Mouse (Mus musculus) lung, postnatal 4 days (tissue): ENCODE results near the gene Nbl1.

ENCODE experiments used
- DNase-seq, 2 experiments: peaks; one replicate each; pipeline ENCODE4 v3.0.0; 2021

Gene Nbl1

DNA sequence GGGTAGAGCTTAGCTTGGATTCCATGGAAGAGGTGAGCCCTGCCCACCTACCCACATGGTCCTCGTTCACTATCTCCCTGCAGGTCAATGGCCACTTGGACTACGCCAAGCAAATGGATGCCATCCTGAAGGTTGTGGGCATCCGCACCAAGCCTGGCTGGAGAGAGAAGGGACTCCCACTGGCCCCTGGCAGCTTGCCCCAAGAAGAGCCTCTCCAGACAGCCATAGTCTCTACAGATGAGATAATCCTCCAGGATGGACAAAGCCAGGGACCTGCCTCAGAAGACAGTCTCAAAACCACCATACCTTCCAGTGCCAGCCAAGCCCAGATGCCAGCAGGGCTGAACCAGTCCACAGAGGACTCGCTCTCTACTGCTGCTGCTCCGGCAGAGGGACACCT is 34.8 kb downstream of the Nbl1 start:
- no peak for DNase-seq

DNA sequence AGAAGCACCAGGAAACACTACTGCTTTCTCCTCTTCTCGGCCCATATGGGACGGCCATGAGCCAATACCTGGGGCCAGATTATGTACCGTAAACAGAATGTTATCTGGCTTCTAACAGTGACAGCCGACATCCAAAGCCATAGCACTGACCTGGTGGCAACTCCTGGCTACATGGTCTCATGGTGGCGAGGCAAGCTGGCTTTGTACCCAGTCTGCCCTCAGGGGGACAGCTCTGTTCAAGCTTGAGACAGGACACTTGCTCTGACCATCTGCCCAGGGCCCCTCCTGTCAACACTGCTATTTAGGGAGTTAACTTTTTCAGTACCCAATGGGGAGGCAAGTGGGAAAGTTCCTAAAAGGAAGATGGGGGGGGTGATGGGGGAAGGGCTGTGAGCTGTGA is 35.5 kb downstream of the Nbl1 start:
- no peak for DNase-seq

DNA sequence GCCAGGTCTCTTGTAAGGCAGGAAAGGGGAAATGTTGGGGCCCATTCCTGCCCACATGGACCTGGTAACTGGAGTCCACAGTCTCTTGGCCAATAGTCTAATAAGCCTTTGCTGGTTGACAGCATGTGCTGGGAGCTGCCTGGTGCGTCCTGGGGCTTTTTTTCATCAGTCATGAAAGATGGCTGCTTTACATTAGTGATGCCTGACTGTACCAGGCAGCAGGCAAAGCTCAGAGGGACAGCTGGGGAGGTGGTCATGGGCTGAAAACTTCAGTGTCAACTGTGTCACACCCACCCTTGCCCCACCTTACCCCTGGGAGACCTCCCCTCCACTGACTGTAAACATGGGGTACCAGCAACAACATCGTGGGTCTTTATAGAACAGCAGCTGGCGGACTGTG is 37.0 kb downstream of the Nbl1 start:
- DNase-seq, result no peak

DNA sequence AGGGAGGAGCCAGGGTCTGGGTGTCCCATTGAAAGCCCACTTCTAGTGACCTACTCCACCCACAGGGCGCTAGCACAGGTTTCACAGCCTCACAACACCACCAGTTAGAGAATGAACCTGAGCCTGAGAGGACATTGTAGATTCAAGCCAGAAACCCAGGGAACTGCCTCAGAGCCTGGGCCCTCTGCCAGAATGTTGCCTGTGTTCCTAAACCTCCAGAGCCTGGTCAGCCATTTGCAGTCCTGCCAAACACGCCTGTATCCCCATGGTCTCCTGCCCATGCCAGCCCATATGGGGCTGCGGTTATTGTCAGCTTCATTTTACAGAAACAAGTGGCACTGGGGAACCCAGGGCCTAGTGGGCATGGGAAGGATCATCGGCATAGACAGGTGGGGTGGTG is 37.5 kb downstream of the Nbl1 start:
- DNase-seq, result no peak

DNA sequence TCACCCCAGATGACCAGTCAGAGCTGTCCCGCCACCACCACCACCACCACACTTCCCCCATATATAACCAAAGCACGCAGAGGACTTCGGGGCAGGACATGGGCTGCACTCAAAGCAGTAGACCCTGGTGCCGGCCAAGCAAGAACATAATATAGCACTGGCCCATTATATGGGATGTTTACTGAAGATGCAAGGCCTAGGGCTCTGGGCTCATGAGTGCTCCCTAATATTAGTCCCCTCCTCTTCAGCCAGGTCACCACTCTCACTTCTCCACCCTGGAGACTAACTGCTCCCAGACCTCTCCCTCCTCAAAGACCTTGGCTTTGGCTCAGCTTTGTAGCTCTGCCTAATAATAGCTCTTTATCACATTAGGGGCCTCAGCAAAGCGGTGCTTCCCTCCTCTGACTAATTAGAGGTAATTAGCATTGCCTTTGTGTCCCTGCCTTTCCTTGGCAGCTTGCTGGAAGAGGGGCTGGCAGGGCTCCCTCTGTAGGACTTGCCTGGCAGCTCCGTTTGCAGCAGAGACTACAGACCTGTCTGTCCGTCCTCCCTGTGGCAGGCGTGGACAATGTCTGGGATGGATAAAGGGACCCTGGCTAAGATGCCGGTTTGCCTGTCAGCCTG is 38.4 kb downstream of the Nbl1 start:
- no peak for DNase-seq

DNA sequence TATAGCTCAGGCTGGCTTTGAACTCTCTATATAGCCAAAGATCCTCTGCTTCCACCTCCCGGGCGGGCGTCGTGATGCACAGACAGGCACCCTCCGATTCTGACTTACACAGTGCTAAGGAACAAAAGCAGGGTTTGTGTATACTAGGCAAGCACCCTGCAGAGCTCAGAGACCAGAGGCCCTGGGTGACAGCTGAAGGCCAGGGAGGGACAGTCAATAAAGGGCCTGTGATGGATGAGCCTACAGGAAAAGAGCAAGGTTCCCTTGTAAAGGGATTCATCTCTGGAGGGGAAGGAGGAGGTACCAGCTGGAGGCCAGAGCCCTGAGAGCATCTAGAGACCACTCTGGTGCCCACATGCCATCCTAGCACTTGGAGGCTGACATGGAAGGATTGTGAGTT is 39.4 kb downstream of the Nbl1 start:
- DNase-seq, result no peak

DNA sequence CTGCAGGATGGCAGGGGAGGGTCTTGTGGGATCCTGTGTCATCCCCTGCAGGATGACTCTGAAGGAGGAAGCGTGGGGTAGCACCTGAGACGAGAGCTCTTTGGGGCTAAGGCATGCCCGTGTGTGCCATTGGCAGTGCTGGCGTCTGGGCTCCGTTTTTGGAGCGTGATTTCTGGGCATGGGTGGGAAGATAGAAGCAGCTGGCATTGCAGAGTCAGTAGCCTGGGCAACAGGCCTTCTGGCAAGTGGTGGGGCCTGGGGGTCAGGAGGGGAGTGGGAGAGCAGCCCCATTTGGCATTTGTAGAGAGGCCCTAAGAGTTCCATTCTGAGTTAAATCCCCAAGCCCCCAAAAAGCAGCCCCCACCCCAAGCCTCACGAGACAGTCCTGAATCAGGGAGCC is 40.0 kb downstream of the Nbl1 start:
- DNase-seq, result no peak

DNA sequence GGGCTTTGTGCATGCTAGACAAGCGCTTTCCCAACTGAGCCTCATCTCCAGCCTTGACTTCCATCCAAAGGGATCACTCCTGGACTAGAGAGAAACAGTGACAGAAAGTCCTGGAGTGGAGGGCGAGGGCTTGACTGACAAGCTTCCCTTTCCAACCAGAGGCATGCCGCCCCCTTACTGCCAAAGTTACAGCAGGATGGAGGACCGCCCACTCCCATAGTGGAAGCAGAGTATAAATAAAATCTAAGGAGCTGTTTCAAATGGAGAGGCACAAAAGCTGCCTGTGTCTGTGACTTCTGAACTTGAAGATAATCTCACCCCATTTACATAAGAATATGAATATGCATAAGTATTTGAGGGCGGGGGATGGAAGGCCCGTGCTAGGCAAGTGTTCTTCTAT is 44.3 kb downstream of the Nbl1 start:
- DNase-seq, result no peak

DNA sequence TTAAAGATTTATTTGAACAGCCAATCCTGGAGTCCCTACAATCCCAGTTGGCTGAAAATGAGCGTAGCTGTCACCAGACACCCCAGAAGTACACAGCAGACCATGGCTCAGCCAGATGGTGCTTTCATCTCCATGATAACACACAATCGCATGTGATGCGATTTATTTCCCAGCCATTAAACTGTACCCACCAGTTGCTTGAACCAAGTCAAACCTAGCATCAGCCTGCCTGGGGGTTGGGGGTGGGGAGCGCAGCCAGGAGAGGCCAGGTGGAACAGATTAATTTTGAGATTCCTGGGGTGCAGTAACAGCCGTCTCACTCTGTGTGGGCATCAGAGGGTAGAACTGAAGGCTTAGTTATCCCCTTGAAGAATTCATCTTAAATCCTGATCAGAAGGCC is 46.4 kb downstream of the Nbl1 start:
- no peak for DNase-seq

DNA sequence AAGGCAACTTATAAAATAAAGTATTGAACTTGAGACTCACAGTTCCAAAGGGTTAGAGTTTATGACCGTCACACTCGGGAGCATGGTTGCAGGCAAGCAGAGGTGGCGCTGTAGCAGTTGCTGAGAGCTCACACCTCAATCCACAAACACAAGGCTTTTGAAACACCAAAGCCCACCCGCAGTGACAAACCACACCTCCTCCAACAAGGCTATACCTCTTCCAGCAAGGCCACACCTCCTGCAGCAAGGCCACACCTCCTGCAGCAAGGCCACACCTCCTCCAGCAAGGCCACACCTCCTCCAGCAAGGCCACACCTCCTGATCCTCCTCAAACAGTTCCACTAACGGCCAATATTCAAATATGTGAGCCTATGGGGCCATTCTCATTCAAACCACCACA is 48.2 kb downstream of the Nbl1 start:
- no peak for DNase-seq

DNA sequence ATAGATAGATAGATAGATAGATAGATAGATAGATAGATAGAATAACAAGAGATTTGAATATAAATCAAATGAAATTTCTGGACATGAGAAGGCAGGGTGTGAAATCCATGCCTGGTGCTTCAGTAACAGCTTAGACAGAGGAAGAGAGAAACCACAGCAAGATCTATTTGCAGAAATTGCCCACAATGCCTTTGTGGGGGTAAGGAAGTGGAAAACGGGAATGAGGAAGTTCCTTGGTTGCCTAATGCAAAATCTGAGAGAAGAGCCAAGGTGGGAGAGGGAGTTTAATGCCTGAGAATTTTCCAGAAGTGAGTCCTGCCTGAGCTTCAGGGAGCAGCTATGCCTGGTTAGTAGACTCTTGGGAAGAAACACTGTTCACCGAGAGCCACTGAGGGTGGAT is 49.2 kb downstream of the Nbl1 start:
- DNase-seq, result no peak

DNA sequence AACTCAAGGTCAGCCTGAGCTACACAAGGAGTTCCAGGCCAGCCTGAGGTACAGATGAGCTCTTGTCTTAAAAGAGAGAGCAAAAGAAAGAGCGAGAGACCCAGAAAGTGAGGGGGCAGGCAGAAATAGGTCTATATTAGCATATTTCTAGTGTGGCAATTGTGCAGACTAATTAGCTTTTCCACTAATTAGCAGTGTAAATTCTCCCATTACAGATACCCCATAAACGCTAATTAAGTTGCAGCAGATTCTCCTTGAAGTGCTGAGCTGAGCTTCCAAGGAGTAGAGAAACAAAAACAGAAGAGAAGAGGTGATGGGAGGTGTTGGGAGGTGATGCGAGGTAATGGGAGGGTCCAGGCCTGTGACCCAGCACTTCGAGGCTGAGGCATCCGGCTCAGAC is 50.2 kb downstream of the Nbl1 start:
- DNase-seq, result no peak

DNA sequence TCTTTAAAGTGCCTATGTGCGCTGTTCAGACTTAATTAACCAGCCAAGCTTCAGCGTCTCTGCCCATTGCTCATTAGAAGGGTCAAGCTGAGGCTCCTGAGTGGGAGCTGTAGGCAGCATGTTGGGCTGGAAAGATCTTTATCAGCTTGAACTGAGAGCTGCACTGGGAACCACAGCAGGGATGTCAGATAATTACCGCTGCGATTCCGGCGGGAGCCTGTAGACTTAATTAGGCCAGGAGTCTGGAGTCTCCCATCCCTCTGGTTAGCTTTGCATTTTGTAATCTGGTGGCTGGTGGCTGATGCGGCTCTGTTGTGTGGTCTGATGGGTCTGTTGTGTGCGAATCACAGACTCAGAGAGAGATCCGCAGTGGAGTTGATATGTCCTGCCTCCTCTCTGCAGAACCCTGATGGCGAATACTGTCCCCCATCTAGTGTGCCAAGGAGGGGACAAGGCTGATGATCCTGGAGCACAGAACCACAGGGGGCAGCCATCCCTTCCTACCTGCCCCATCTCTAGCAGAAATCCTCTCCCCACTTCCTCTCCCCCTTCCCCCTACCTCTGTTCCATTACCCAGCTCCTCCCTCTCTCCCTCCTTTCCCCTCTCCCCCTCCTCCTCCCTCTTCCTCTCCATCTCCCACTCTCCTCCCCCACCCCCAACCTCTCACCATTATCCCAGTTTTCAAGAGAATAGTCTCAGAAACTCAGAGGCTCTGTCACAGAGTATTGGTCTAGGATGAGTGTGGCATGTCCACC is 52.5 kb downstream of the Nbl1 start:
- no peak for DNase-seq

DNA sequence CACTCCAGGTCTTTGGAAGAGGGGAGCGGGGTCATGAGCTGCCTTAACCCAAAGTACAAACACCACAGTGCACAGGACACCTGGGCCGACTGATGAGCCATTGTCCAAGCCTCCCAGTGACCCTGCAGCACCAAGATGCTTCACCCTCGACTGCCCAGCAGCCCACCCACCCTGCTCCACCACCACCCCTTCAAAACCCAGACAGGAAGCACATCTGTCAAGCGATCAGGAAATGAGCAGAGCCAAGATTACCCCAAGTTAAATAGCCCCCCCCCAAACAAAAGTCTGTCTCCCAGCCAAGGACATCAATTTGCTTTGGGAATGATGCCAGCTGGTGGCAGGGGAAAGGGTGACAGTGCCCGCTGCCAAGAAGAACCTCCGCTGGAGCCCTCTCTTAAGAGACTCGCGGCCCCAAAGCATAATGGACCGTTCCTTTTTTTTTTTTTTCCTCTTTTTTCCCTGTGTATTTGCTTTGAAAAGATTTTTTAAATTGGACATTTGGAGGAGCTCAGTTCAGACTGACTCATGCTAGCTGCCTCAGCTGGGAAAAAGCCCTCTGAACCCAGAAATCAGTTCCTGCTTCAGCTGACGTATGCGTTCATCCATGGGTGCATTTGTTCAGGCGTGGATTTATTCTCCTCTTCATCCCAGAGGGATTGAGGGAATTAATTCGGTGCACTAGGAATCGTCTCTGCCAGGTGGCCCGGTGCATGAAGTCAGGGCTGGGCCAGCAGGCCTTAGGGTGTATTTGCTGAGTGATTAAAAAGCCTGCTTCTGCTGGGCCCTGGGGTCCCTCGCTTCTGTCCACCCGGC is 54.8 kb downstream of the Nbl1 start:
- peak; percentile 25 to 47 for DNase-seq

DNA sequence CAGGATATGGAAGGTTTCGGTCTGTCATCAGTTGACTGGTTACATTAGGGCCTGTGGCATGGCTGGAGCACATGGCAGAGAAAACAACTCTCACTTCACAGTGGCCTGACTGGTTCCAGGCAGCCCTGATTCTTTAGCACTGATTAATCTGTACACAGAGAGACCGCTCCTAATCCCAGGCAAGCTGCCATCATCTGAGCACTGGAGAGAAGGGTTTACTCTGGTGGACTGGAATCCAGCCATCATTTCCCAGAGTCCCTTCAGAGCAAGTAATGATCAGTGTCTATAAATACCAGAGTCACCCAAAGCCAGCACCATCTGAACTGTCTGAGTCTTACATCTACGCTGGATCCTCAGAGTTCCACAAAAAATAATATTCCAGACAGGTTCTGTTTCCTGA is 57.0 kb downstream of the Nbl1 start:
- DNase-seq, result no peak

DNA sequence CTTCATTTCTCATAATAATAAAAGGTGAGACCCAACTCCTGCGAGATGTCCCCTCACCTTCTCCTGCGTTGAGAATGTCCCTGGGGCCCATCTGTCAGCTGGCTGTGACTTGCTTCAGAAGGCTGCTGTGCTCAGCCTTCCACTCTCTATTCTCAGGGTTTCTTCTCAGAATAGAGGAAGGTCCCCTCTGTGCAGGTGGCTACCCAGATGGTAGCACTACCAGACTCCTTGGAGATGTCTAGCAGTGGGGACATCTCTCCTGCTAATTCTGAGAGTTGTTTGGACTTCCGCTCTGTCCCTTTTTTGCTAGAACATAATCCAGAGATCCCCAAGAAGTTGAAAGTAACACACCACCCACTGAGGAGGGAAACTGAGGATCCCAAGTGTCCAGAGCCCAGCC is 57.9 kb downstream of the Nbl1 start:
- DNase-seq, result no peak

DNA sequence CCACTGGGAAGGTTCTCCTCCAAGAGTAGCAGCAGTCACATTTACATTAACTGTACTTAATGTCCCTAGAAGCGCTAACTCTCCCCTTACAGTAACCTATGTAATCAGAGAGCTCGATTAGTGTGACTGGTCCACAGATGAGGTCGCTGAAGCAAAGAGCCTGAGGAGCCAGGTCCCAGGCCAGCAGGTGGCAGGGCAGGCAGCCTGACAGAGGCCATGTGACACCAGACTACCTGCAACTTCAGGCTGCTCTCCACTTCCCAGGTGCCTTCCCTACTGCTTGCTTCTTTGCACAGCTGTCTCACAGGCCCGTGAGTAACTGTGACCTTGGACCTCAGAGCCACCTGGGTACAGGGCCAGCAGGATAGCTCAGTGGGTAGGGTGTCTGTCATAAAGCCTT is 58.3 kb downstream of the Nbl1 start:
- DNase-seq, result no peak

DNA sequence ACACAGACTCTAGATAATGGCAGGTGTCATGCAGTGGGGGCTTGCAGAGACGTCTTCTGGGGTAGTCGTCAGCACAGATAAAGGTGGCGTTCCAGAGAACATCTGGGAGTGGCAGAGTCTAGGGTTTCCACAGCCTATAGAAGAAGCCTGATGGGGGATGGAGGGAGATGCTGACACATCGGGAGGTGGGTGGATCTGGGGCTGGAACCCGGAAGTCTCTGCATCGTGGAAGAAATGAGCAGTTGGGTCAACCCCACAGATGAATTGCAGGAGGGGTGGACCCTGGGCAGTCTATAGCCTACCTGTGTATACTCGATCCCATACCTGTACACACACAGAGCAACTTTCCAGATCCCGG is 58.8 kb downstream of the Nbl1 start:
- no peak for DNase-seq

DNA sequence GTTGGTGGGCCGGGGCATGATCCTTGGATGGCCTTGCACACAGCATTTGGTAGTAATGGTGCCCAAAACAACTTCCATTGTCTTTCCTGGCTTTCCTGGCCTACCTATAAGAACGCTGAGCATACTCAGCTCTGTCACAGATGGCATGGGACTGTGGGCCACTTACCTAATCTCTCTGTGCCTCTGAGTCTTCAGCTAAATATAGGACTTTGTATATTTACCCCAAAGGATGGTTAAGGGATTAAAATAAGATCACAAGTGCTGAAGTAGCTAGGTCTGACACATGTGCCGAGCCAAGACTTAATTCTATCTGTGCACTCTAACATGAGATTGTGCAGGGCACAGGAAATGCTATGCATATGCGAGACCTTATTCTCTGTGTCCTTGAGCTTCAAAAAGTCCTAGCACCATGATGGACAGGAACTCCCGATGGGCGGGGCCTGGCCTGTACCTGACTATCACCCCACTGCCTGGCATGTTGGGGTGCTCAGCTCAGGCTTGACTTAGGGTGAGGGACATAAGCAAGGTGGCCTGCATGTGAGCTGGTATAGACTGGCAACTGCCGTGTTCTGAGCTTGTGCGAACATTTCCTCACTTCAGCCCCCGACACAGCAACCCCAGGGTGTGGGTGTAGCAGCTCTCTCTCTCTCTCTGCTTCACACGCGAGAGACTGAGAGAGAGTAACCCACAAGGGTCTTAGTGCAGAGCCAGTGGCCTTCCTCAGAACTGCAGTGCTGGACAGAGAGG is 59.4 kb downstream of the Nbl1 start:
- DNase-seq, result no peak

DNA sequence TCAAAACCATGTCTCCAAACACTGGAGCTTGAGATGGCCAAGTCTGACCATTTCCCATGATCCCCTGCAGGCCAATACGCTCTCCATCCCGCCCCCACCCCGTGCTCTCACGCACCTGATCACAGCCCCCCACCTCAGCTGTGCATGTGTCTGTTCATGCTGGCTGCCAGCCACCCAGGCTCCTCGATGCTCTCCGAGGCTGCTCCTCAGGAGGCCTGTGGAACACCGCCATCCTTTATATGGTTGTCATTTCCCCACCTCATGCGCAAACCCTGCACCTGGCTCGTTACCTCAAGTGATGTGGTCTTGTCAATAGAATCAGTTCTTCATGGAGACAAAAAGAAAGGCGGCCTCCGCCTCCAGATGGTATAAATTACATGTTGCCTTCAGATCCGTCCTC is 60.3 kb downstream of the Nbl1 start:
- no peak for DNase-seq
